Mouse (Mus musculus) megakaryocyte, embryonic 14.5 days (primary cell): Measurements from ENCODE around the gene Parm1.

Source experiments
- FLI1 ChIP-seq: IDR thresholded peaks from 2 replicates; pipeline ENCODE4 v1.6.1; 2012; ENCODE audit warnings: low read length, inconsistent platforms, mixed read lengths
- GATA1 ChIP-seq: IDR thresholded peaks from 3 replicates; pipeline ENCODE4 v1.6.1; 2012; ENCODE audit warnings: mixed read lengths, low read length, inconsistent platforms, borderline replicate concordance

- TF ChIP-seq GATA1 = no peak
- no peak for TF ChIP-seq FLI1
Observed at GRCm38 (mm10) chr5:91517480-91518301, at the start of gene Parm1.
